Mouse (Mus musculus): ENCODE results near the gene Cenpa. TPM values are rescaled to one million over a fixed set of nuclear protein-coding genes. Genes with fewer than 3 reads are reported as not detected.
A peak's percentile ranks its signal among the peaks of the same experiment; 100 is the strongest.

The Cenpa gene
- polyA plus RNA-seq, 1 experiment, result 185 TPM

GRCm38 (mm10) chr5:30716311-30716710 is 49.7 kb downstream of the Cenpa start:
- Histone ChIP-seq H3K27me3 (ENCODE audit: control insufficient read depth, insufficient read depth, insufficient read length) (peaks cover 69% of the 10 kb centered on the region), H3K4me3 (ENCODE audit: insufficient read depth, poor library complexity, severe bottlenecking) (no peak overlapping the region), H3ac (ENCODE audit: control insufficient read depth, insufficient read length, low read depth) (no peak overlapping the region), H3K79me2 (ENCODE audit: control insufficient read depth, insufficient read depth) (no peaks in the 10 kb centered on the region), H3K79me3 (ENCODE audit: low read depth) (no peaks in the 10 kb centered on the region), H3K36me3 (ENCODE audit: control insufficient read depth, insufficient read depth) (no peaks in the 10 kb centered on the region)
- TF ChIP-seq CEBPB (IDR thresholded peaks at IDR 0.05; ENCODE audit: low read depth) (no peak), MYOG (IDR thresholded peaks at IDR 0.05; ENCODE audit: control insufficient read depth, extremely low read depth, insufficient read length) (no peak), USF1 (IDR thresholded peaks at IDR 0.05; ENCODE audit: low read depth) (no peak), MYOD1 (IDR thresholded peaks at IDR 0.05; ENCODE audit: control insufficient read depth, insufficient read length, low read depth) (no peak), CTCF (IDR thresholded peaks at IDR 0.05; ENCODE audit: control insufficient read depth, insufficient read depth, insufficient read length) (no peak), FOSL1 (IDR thresholded peaks at IDR 0.05; ENCODE audit: insufficient read depth, low read length, poor library complexity, severe bottlenecking) (no peak), MAX (IDR thresholded peaks at IDR 0.05) (no peak)

- H3K27me3 ChIP-seq (ENCODE audit: control insufficient read depth, insufficient read depth, insufficient read length), result peaks cover 69% of the 10 kb centered on the region
- no peak for TF ChIP-seq USF1 (IDR thresholded peaks at IDR 0.05; ENCODE audit: low read depth)
- TF ChIP-seq MAX (IDR thresholded peaks at IDR 0.05), result no peak
- no peak for TF ChIP-seq CTCF (IDR thresholded peaks at IDR 0.05; ENCODE audit: control insufficient read depth, insufficient read depth, insufficient read length)
- no peak for TF ChIP-seq CEBPB (IDR thresholded peaks at IDR 0.05; ENCODE audit: low read depth)
- TF ChIP-seq MYOG (IDR thresholded peaks at IDR 0.05; ENCODE audit: control insufficient read depth, extremely low read depth, insufficient read length), result no peak
- TF ChIP-seq MYOD1 (IDR thresholded peaks at IDR 0.05; ENCODE audit: control insufficient read depth, insufficient read length, low read depth), result no peak
- TF ChIP-seq FOSL1 (IDR thresholded peaks at IDR 0.05; ENCODE audit: insufficient read depth, low read length, poor library complexity, severe bottlenecking), result no peak
- H3K4me3 ChIP-seq (ENCODE audit: insufficient read depth, poor library complexity, severe bottlenecking), result no peak overlapping the region
- no peaks in the 10 kb centered on the region for H3K79me2 ChIP-seq (ENCODE audit: control insufficient read depth, insufficient read depth)
- no peaks in the 10 kb centered on the region for H3K79me3 ChIP-seq (ENCODE audit: low read depth)
- no peak overlapping the region for H3ac ChIP-seq (ENCODE audit: control insufficient read depth, insufficient read length, low read depth)
- H3K36me3 ChIP-seq (ENCODE audit: control insufficient read depth, insufficient read depth), result no peaks in the 10 kb centered on the region
Observed at GRCm38 (mm10) chr5:30717506-30717905, 50.9 kb downstream of the Cenpa start.

GRCm38 (mm10) chr5:30717991-30718703 is 51.6 kb downstream of the Cenpa start:
- no peaks in the 10 kb centered on the region for H3K79me3 ChIP-seq (ENCODE audit: low read depth)
- no peaks in the 10 kb centered on the region for H3K36me3 ChIP-seq (ENCODE audit: control insufficient read depth, insufficient read depth)
- no peaks in the 10 kb centered on the region for H3K79me2 ChIP-seq (ENCODE audit: control insufficient read depth, insufficient read depth)
- no peak overlapping the region for H3K4me3 ChIP-seq (ENCODE audit: insufficient read depth, poor library complexity, severe bottlenecking)
- H3K27me3 ChIP-seq (ENCODE audit: control insufficient read depth, insufficient read depth, insufficient read length), result peaks cover 69% of the 10 kb centered on the region
- no peak for TF ChIP-seq MAX (IDR thresholded peaks at IDR 0.05)
- TF ChIP-seq CTCF (IDR thresholded peaks at IDR 0.05; ENCODE audit: control insufficient read depth, insufficient read depth, insufficient read length), result no peak
- TF ChIP-seq MYOG (IDR thresholded peaks at IDR 0.05; ENCODE audit: control insufficient read depth, extremely low read depth, insufficient read length), result no peak
- no peak for TF ChIP-seq FOSL1 (IDR thresholded peaks at IDR 0.05; ENCODE audit: insufficient read depth, low read length, poor library complexity, severe bottlenecking)
- no peak for TF ChIP-seq MYOD1 (IDR thresholded peaks at IDR 0.05; ENCODE audit: control insufficient read depth, insufficient read length, low read depth)
- no peak for TF ChIP-seq CEBPB (IDR thresholded peaks at IDR 0.05; ENCODE audit: low read depth)
- no peak overlapping the region for H3ac ChIP-seq (ENCODE audit: control insufficient read depth, insufficient read length, low read depth)

- Histone ChIP-seq H3K36me3 (ENCODE audit: control insufficient read depth, insufficient read depth) (no peaks in the 10 kb centered on the region), H3K4me3 (ENCODE audit: insufficient read depth, poor library complexity, severe bottlenecking) (no peak overlapping the region), H3ac (ENCODE audit: control insufficient read depth, insufficient read length, low read depth) (no peak overlapping the region), H3K79me3 (ENCODE audit: low read depth) (no peaks in the 10 kb centered on the region), H3K27me3 (ENCODE audit: control insufficient read depth, insufficient read depth, insufficient read length) (peaks cover 60% of the 10 kb centered on the region), H3K79me2 (ENCODE audit: control insufficient read depth, insufficient read depth) (no peaks in the 10 kb centered on the region)
- TF ChIP-seq MYOG (IDR thresholded peaks at IDR 0.05; ENCODE audit: control insufficient read depth, extremely low read depth, insufficient read length), result no peak
- TF ChIP-seq CTCF (IDR thresholded peaks at IDR 0.05; ENCODE audit: control insufficient read depth, insufficient read depth, insufficient read length), result no peak
- TF ChIP-seq MYOD1 (IDR thresholded peaks at IDR 0.05; ENCODE audit: control insufficient read depth, insufficient read length, low read depth), result no peak
- TF ChIP-seq FOSL1 (IDR thresholded peaks at IDR 0.05; ENCODE audit: insufficient read depth, low read length, poor library complexity, severe bottlenecking), result no peak
- no peak for TF ChIP-seq MAX (IDR thresholded peaks at IDR 0.05)
- TF ChIP-seq CEBPB (IDR thresholded peaks at IDR 0.05; ENCODE audit: low read depth), result no peak
- TF ChIP-seq USF1 (IDR thresholded peaks at IDR 0.05; ENCODE audit: low read depth), result no peak
Observed at GRCm38 (mm10) chr5:30721935-30722334, 55.4 kb downstream of the Cenpa start.

Small RNA genes within 50 kb of the gene (microRNA-seq; reads per million reads assigned to microRNA genes)
- gene Mir5625 (ENCODE audit: borderline microRNAs expressed), result 0.40 reads per million, percentile 3 among the genes with 10 or more reads in this experiment

Other genes with a start within 250 kb of the Cenpa start
- gene Otof, start 204.8 kb upstream of the Cenpa start, polyA plus RNA-seq (2012; fragmentation: generic; extraction: Trizol), result not detected
- gene 1700001C02Rik, start 200.7 kb upstream of the Cenpa start, polyA plus RNA-seq (2012; fragmentation: generic; extraction: Trizol), result not detected
- not detected for gene Cib4, start 120.9 kb upstream of the Cenpa start, polyA plus RNA-seq (2012; fragmentation: generic; extraction: Trizol)
- gene Kcnk3, start 78.6 kb upstream of the Cenpa start, polyA plus RNA-seq (2012; fragmentation: generic; extraction: Trizol), result not detected
- gene Slc35f6, start 18.8 kb upstream of the Cenpa start, polyA plus RNA-seq (2012; fragmentation: generic; extraction: Trizol), result 24.9 TPM
- 0.01 TPM for gene Dpysl5, start 44.8 kb downstream of the Cenpa start, polyA plus RNA-seq (2012; fragmentation: generic; extraction: Trizol)
- gene Mapre3, start 147.9 kb downstream of the Cenpa start, polyA plus RNA-seq (2012; fragmentation: generic; extraction: Trizol), result 12.0 TPM
- gene Tmem214, start 201.2 kb downstream of the Cenpa start, polyA plus RNA-seq (2012; fragmentation: generic; extraction: Trizol), result 46.1 TPM
- gene Agbl5, start 221.9 kb downstream of the Cenpa start, polyA plus RNA-seq (2012; fragmentation: generic; extraction: Trizol), result 5.2 TPM
- 348 TPM for gene Ost4, start 241.0 kb downstream of the Cenpa start, polyA plus RNA-seq (2012; fragmentation: generic; extraction: Trizol)
- 9.9 TPM for gene Emilin1, start 246.6 kb downstream of the Cenpa start, polyA plus RNA-seq (2012; fragmentation: generic; extraction: Trizol)